Mouse (Mus musculus) midbrain, postnatal 0 days (tissue): ENCODE data around the gene Etv2. TPM values are rescaled to one million over a fixed set of nuclear protein-coding genes. Genes with fewer than 3 reads are reported as not detected.

Experiments
- ATAC-seq: fragments of 200-750 bp; cut with Nextera tagmentation; 2 replicates; pipeline ENCODE4 v1.8.0; 2017; ENCODE audit warnings: moderate number of reproducible peaks, mild to moderate bottlenecking, moderate TSS enrichment, moderate library complexity; ENCODE audit not compliant: low FRiP score
- DNase-seq: peaks from one replicate; pipeline ENCODE4 v3.0.0-alpha.2; 2015; ENCODE audit warnings: low spot score
- H3K27ac ChIP-seq: fragments of 300-500 bp; sonication (generic); 2 replicates; pipeline ENCODE4 v1.5.1; 2014; ENCODE audit warnings: low read depth, mild to moderate bottlenecking, low read length, mixed read lengths
- H3K27me3 ChIP-seq: fragments of 300-500 bp; sonication (generic); 2 replicates; pipeline ENCODE4 v1.6.1; 2014; ENCODE audit warnings: low read length, control low read depth, mixed read lengths; ENCODE audit not compliant: insufficient read depth
- H3K36me3 ChIP-seq: fragments of 300-500 bp; sonication (generic); 2 replicates; pipeline ENCODE4 v1.6.1; 2014; ENCODE audit warnings: low read length, control low read depth, mixed read lengths; ENCODE audit not compliant: insufficient read depth
- H3K4me1 ChIP-seq: fragments of 300-500 bp; sonication (generic); 2 replicates; pipeline ENCODE4 v1.6.1; 2014; ENCODE audit warnings: mild to moderate bottlenecking, control low read depth, antibody characterized with exemption, low read length, mixed read lengths; ENCODE audit not compliant: insufficient read depth
- H3K4me2 ChIP-seq: fragments of 300-500 bp; sonication (generic); 2 replicates; pipeline ENCODE4 v1.6.1; 2014; ENCODE audit warnings: low read depth, mild to moderate bottlenecking, low read length, mixed read lengths; ENCODE audit not compliant: poor library complexity, severe bottlenecking
- H3K4me3 ChIP-seq: fragments of 300-500 bp; sonication (generic); 2 replicates; pipeline ENCODE4 v1.5.1; 2014; ENCODE audit warnings: low read depth, mild to moderate bottlenecking, low read length, moderate library complexity
- H3K9ac ChIP-seq: fragments of 300-500 bp; sonication (generic); replicated peaks from 2 replicates; pipeline ENCODE4 v1.6.1; 2014; ENCODE audit warnings: mild to moderate bottlenecking, low read length, moderate library complexity, mixed read lengths; ENCODE audit not compliant: poor library complexity, severe bottlenecking
- H3K9me3 ChIP-seq: fragments of 300-500 bp; sonication (generic); 2 replicates; pipeline ENCODE4 v1.6.1; 2016; ENCODE audit warnings: low read length, control low read depth
- CTCF ChIP-seq: IDR thresholded peaks from 2 replicates; pipeline ENCODE4 v1.5.1; 2016; ENCODE audit warnings: antibody characterized with exemption, mild to moderate bottlenecking
- WGBS: fragments of 180-500 bp; shearing (Covaris S2); extraction: QIAGEN DNeasy Blood & Tissue Kit; methylation state at CpG from one replicate; pipeline ENCODE4 v1.1.7; 2014; 5-methylcytosine and 5-hydroxymethylcytosine counted together
- polyA plus RNA-seq: library from polyadenylated mRNA; unstranded; fragments of >200 nt; fragmentation: Nextera tagmentation; extraction: Ambion mirVana; gene quantifications from 2 replicates; pipeline ENCODE4 v1.2.1, GENCODE M21; 2015
- total RNA-seq: library from RNA; depleted of rRNA; stranded (reverse); fragments of >200 nt; gene quantifications from 2 replicates; pipeline ENCODE4 v1.2.3, GENCODE M21; 2014

Gene Etv2
- total and polyA plus RNA-seq, 2 experiments from 2014 or later, result 0.15 TPM; not detected in 1

DNA sequence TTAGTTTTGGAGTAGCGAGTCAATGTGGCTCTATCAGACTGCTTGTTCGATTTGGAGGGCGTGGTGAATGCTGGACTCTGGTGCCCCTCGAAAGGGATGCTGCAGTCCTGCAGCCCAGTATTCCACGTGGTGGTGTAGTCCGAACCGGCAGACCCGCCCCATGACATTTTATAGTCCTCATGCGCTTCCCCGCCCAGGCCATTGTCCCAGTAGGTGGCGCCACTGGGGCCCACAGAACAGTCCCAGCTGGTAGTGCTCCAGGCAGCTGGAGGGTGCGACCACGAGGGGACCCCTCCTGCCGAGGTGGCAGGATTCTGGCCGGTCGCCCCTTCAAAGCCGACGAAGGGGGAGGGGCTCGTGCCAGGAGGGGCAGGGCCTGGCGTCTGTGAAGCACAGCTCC lies 1.0 kb downstream of the Etv2 start:
- no peaks in the 10 kb centered on the region for H3K4me1 ChIP-seq
- ATAC-seq (peak; percentile 73), DNase-seq (peak; percentile 48)
- no peak overlapping the region for H3K9ac ChIP-seq
- 0 out of 2 replicates have a peak overlapping the region, but pooled peaks have one; percentile 3 for H3K4me3 ChIP-seq
- peak overlapping the region; percentile 15; the same call in 1 of the 2 replicates for H3K4me2 ChIP-seq
- peaks cover 56% of the 10 kb centered on the region for H3K27me3 ChIP-seq
- H3K27ac ChIP-seq, result no peak overlapping the region
- no peaks in the 10 kb centered on the region for H3K9me3 ChIP-seq
- TF ChIP-seq CTCF, result peak; percentile 63
- WGBS, result under 1% methylated on average over 20 of the region's 20 CpGs
- no peaks in the 10 kb centered on the region for H3K36me3 ChIP-seq

DNA sequence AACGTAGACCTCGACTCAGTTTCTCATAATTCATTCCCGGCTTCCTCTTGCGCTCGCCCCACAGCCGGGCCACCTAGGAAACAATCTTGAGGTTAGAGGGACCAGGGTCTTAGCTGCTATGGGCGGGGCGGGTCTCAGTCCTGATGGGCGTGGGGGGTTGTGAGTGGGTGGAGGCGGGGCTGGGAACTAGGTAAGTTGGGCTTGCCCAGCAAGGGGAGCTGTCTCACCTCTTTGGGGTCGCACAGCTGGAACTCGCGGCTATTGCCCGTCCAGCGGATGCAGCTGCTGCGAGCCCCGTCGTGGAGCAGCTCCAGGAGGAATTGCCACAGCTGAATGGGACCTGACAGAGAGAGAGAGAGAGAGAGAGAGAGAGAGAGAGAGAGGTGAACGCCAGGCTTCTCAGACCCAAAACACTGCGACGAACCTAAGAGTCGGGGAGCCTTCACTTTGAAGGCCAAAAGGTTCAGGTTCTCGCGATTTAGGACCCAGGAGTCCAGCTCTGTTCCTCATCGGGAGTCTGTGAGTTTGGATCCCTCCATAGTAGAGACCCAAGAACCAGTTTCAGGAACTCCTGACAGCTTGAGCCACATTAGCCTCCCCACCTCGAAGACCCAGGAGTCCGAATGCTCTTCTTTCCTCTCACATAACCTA lies 1.8 kb downstream of the Etv2 start:
- DNase-seq, result no peak
- Histone ChIP-seq H3K27ac (no peak overlapping the region), H3K4me1 (no peaks in the 10 kb centered on the region), H3K27me3 (peaks cover 56% of the 10 kb centered on the region), H3K9me3 (no peaks in the 10 kb centered on the region), H3K4me3 (no peak overlapping the region), H3K9ac (no peak overlapping the region), H3K36me3 (no peaks in the 10 kb centered on the region), H3K4me2 (no peak overlapping the region)
- 8% methylated on average over 27 of the region's 27 CpGs for WGBS
- no peak for TF ChIP-seq CTCF
- no peak for ATAC-seq

DNA sequence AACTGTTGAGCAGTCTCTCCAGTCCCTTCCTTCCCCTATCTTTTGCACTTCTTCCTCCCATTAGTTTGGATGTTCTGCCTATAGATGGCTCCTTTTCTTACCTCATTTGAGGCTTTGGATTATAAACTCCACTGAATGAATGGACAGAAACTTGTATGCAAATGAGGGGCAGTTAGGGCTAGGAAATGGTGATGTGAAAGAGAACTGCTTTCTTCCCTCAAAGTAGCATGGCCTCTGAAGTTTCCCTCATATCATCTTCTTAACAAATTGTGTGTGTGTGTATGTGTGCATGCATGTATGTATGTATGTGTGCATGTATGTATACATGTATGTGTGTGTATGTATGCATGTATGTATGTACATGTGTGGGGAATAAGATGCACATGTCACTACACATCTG lies 6.6 kb downstream of the Etv2 start:
- no peak overlapping the region for H3K4me2 ChIP-seq
- no peaks in the 10 kb centered on the region for H3K9me3 ChIP-seq
- H3K27me3 ChIP-seq, result peaks cover 30% of the 10 kb centered on the region
- no peak overlapping the region for H3K9ac ChIP-seq
- H3K4me1 ChIP-seq, result no peaks in the 10 kb centered on the region; the same call in 1 of the 2 replicates
- no peak overlapping the region for H3K4me3 ChIP-seq
- no peak for TF ChIP-seq CTCF
- no peak for ATAC-seq
- no peaks in the 10 kb centered on the region for H3K36me3 ChIP-seq
- no peak overlapping the region for H3K27ac ChIP-seq
- DNase-seq, result no peak

- WGBS, result 85% methylated on average over 5 of the region's 5 CpGs
- DNase-seq (no peak), ATAC-seq (no peak)
- H3K4me3 ChIP-seq, result no peak overlapping the region
- no peak overlapping the region for H3K9ac ChIP-seq
- H3K4me1 ChIP-seq, result no peaks in the 10 kb centered on the region; the same call in 1 of the 2 replicates
- no peaks in the 10 kb centered on the region for H3K9me3 ChIP-seq
- peaks cover 4% of the 10 kb centered on the region; the same call in 1 of the 2 replicates for H3K36me3 ChIP-seq
- no peak for TF ChIP-seq CTCF
- no peak overlapping the region for H3K4me2 ChIP-seq
- no peak overlapping the region for H3K27ac ChIP-seq
- H3K27me3 ChIP-seq, result peaks cover 7% of the 10 kb centered on the region; the same call in 1 of the 2 replicates
Observed at GRCm38 (mm10) chr7:30626647-30627046, 9.0 kb downstream of the Etv2 start.

DNA sequence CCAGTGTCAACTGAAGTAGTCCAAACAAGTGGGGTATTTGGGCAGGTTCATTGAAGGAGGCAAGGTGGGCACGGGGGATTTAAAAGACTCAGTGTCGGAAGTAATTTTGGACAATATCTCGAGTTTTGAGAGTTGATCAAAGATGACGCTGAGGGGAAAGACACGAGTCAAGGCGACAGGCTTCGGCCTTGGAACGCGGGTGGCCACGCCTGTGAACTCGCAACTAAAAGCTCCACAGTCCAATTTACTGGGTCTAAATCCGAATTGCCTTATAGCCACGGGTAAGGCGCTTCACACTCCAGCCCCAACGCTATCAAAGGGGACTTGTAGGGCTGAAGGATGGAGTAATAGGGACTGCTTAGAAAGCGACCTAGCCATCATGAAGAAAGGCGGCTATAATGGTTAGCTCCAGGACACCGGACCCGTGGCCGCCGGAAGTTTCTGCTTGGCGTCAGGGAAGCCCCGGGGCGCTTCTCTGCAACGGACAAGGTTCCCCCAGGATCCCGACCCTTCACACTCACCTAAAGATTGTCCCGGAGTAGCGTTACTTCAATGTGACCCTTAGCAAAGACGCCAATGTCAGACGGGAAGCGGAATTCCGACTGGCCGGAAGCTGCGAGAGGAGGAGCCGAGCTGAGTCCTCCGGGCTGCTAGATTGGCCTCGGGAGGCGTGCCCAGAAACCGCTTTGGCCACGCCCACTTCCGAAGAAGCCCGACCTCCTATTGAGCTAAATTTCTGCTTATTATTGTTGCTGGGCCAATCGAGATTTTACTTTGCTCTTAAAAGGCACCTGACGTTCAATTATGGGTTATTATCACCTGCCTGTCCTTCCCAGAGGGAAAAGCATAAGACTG lies 9.9 kb downstream of the Etv2 start, which contains the start of gene Cox6b1:
Gene Cox6b1 (minus strand): TSS at position 622 of the 855 bp plus-strand sequence.
- Histone ChIP-seq H3K4me2 (peak within 1 kb of the TSS; percentile 82), H3K9me3 (no peaks in the 10 kb centered on the region), H3K27me3 (peaks cover under 1% of the 10 kb centered on the region; the same call in 1 of the 2 replicates), H3K9ac (peak within 1 kb of the TSS; percentile 82), H3K36me3 (peaks cover 4% of the 10 kb centered on the region; the same call in 1 of the 2 replicates), H3K4me1 (no peaks in the 10 kb centered on the region; the same call in 1 of the 2 replicates), H3K27ac (peak within 1 kb of the TSS; percentile 67), H3K4me3 (peak within 1 kb of the TSS; percentile 80)
- DNase-seq (peak; percentile 95), ATAC-seq (peak; percentile 90)
- no peak for TF ChIP-seq CTCF
- WGBS, result 2% methylated on average over 44 of the region's 44 CpGs

GRCm38 (mm10) chr7:30619202-30619601 lies 16.4 kb downstream of the Etv2 start:
- ATAC-seq (no peak), DNase-seq (peak; percentile 9)
- Histone ChIP-seq H3K9me3 (no peaks in the 10 kb centered on the region), H3K36me3 (peaks cover 29% of the 10 kb centered on the region), H3K4me1 (no peaks in the 10 kb centered on the region), H3K9ac (no peak overlapping the region), H3K4me3 (no peak overlapping the region), H3K27ac (no peak overlapping the region), H3K27me3 (no peaks in the 10 kb centered on the region), H3K4me2 (no peak overlapping the region)
- WGBS, result 85% methylated on average over 3 of the region's 3 CpGs
- TF ChIP-seq CTCF, result peak; percentile 67
